Mouse (Mus musculus): ENCODE data around the gene Mpv17. TPM values are rescaled to one million over a fixed set of nuclear protein-coding genes. Genes with fewer than 3 reads are reported as not detected.

Gene Mpv17
- 87.6 and 91.5 TPM in 2 replicates for polyA plus RNA-seq (2015; fragmentation: Nextera tagmentation; extraction: Ambion mirVana)

GRCm38 (mm10) chr5:31154152-31154553, at the start of gene Mpv17:
Gene Mpv17 (minus strand): TSS chr5:31154251.
- Histone ChIP-seq H3K9me3 (replicated peaks; ENCODE audit: control insufficient read depth, low read length) (no peaks in the 10 kb centered on the region), H3K36me3 (ENCODE audit: control insufficient read depth, insufficient read depth) (peaks cover 26% of the 10 kb centered on the region), H3K4me3 (ENCODE audit: low read length) (peak within 1 kb of the TSS; percentile 78), H3K27ac (ENCODE audit: low read length) (peak within 1 kb of the TSS; percentile 66), H3K9ac (ENCODE audit: low read length) (peak within 1 kb of the TSS; percentile 87), H3K4me2 (ENCODE audit: low read depth, low read length) (peak within 1 kb of the TSS; percentile 74), H3K4me1 (ENCODE audit: control insufficient read depth, insufficient read depth, low read length) (peaks cover 13% of the 10 kb centered on the region), H3K27me3 (ENCODE audit: control insufficient read depth, insufficient read depth, low read length) (no peaks in the 10 kb centered on the region)
- under 1% methylated on average over 19 of the region's 19 CpGs for WGBS
- peak; percentile 91 for ATAC-seq (replicated peaks; ENCODE audit: extremely low read depth, insufficient read depth, low FRiP score)

GRCm38 (mm10) chr5:31202933-31203332, 48.9 kb upstream of the Mpv17 start:
- peaks cover 4% of the 10 kb centered on the region for H3K9me3 ChIP-seq (replicated peaks; ENCODE audit: control insufficient read depth, low read length)
- H3K4me2 ChIP-seq (ENCODE audit: low read depth, low read length), result peak overlapping the region; percentile 88
- peak overlapping the region; percentile 72 for H3K4me3 ChIP-seq (ENCODE audit: low read length)
- H3K36me3 ChIP-seq (ENCODE audit: control insufficient read depth, insufficient read depth), result peaks cover 72% of the 10 kb centered on the region
- peak overlapping the region; percentile 82; the same call in 1 of the 2 replicates for H3K9ac ChIP-seq (ENCODE audit: low read length)
- ATAC-seq (replicated peaks; ENCODE audit: extremely low read depth, insufficient read depth, low FRiP score), result no peak
- H3K27me3 ChIP-seq (ENCODE audit: control insufficient read depth, insufficient read depth, low read length), result no peaks in the 10 kb centered on the region
- H3K4me1 ChIP-seq (ENCODE audit: control insufficient read depth, insufficient read depth, low read length), result peaks cover 14% of the 10 kb centered on the region
- peak overlapping the region; percentile 85 for H3K27ac ChIP-seq (ENCODE audit: low read length)
- 81% methylated on average over 7 of the region's 7 CpGs for WGBS

DNA sequence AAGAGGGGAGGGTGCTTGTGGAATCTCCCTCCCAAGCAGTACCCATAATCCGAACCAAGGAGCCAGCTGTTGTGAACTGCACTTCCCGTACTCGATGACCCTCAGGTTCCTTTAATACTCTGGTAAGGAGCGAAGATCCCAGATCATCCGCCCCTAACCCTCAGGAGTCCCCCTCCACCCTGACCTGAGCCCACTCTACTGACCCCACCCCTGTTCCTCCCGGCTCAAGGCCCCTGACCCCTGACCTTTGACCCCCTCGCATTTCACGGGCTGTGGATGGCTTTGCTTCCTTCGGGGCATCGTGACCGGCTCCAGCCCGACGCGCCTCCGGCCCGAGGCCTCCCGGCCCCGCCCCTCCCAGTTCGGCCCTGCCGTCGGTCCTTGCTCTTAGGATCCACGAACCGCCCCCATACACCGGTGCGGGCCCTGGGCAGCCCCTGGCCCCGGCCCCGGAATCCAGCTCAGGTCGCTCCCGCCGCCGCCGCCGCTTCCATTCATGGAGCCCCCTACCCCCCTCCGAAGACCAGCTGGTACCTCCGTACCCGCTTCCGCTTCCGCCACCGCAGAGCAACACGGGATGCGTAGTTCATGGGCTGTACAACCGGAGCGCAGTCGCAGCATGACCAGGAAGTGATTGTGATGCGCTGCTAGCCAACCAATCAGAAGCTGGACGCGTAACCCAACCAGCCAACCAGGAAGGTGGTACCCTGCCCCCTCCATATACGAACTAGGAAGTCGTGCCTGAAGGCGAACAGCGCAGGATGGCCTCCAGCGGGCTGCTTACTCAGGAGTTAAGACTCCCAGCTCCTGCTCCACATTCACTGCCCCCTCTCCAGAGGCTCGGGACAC, 47.9 kb upstream of the Mpv17 start, which contains the start of gene Zfp513:
TSS of gene Zfp513 (minus strand) at position 562 of the 849 bp plus-strand sequence.
- Histone ChIP-seq H3K9ac (ENCODE audit: low read length) (peak within 1 kb of the TSS; percentile 83), H3K4me1 (ENCODE audit: control insufficient read depth, insufficient read depth, low read length) (peaks cover 14% of the 10 kb centered on the region), H3K27me3 (ENCODE audit: control insufficient read depth, insufficient read depth, low read length) (no peaks in the 10 kb centered on the region), H3K4me2 (ENCODE audit: low read depth, low read length) (peak within 1 kb of the TSS; percentile 88), H3K27ac (ENCODE audit: low read length) (peak within 1 kb of the TSS; percentile 85), H3K9me3 (replicated peaks; ENCODE audit: control insufficient read depth, low read length) (peaks cover 4% of the 10 kb centered on the region), H3K36me3 (ENCODE audit: control insufficient read depth, insufficient read depth) (peaks cover 71% of the 10 kb centered on the region), H3K4me3 (ENCODE audit: low read length) (peak within 1 kb of the TSS; percentile 72)
- under 1% methylated on average over 53 of the region's 53 CpGs for WGBS
- ATAC-seq (replicated peaks; ENCODE audit: extremely low read depth, insufficient read depth, low FRiP score), result peak; percentile 97

DNA sequence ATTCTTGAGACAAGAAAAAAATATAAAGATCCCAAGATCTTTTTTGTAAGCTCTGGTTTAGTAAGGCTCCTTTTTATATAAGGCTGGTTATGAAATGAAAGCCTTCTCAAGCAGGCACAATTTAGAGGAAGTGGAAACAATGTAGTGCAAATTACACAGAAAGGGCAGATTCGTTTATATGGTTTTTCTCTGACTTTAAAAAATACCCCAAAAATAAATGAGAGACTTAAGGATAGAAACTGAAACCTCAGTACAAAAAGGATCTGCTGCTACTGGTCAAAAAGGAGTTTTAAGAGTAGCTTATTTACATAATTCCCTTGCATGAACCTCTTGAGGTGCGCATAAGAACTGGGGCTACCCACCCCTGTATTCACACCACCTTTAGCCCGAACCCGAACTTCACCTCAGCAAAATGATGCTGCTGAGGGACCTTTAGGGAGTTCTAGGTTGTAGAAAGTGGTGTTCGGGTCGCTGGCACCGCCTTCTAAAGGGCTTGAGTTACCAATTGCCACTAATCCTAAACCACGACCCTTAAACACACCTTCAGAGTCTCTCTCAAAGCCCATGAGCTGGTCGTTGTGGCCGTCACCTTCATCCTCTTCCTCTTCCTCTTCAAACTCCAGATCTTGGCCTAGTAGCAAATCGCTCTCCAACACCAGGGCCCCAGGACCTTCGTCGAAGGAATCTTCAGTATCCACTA, 47.1 kb upstream of the Mpv17 start:
- H3K4me2 ChIP-seq (ENCODE audit: low read depth, low read length), result peak overlapping the region; percentile 78
- H3K4me1 ChIP-seq (ENCODE audit: control insufficient read depth, insufficient read depth, low read length), result peaks cover 14% of the 10 kb centered on the region
- H3K27me3 ChIP-seq (ENCODE audit: control insufficient read depth, insufficient read depth, low read length), result no peaks in the 10 kb centered on the region
- 11% methylated on average over 13 of the region's 13 CpGs for WGBS
- peaks cover 4% of the 10 kb centered on the region for H3K9me3 ChIP-seq (replicated peaks; ENCODE audit: control insufficient read depth, low read length)
- peaks cover 74% of the 10 kb centered on the region for H3K36me3 ChIP-seq (ENCODE audit: control insufficient read depth, insufficient read depth)
- peak overlapping the region; percentile 83 for H3K9ac ChIP-seq (ENCODE audit: low read length)
- H3K27ac ChIP-seq (ENCODE audit: low read length), result peak overlapping the region; percentile 62
- peak overlapping the region; percentile 72 for H3K4me3 ChIP-seq (ENCODE audit: low read length)
- ATAC-seq (replicated peaks; ENCODE audit: extremely low read depth, insufficient read depth, low FRiP score), result no peak

- Histone ChIP-seq H3K4me1 (ENCODE audit: control insufficient read depth, insufficient read depth, low read length) (peaks cover 14% of the 10 kb centered on the region), H3K9ac (ENCODE audit: low read length) (peak overlapping the region; percentile 7; the same call in 1 of the 2 replicates), H3K9me3 (replicated peaks; ENCODE audit: control insufficient read depth, low read length) (peaks cover 4% of the 10 kb centered on the region), H3K27ac (ENCODE audit: low read length) (no peak overlapping the region), H3K27me3 (ENCODE audit: control insufficient read depth, insufficient read depth, low read length) (no peaks in the 10 kb centered on the region), H3K36me3 (ENCODE audit: control insufficient read depth, insufficient read depth) (peaks cover 75% of the 10 kb centered on the region), H3K4me2 (ENCODE audit: low read depth, low read length) (peak overlapping the region; percentile 78; the same call in 1 of the 2 replicates), H3K4me3 (ENCODE audit: low read length) (no peak overlapping the region)
- no peak for ATAC-seq (replicated peaks; ENCODE audit: extremely low read depth, insufficient read depth, low FRiP score)
- WGBS, result 86% methylated on average over 27 of the region's 27 CpGs
These were observed 46.3 kb upstream of the Mpv17 start for GRCm38 (mm10) chr5:31200327-31200768.

GRCm38 (mm10) chr5:31199893-31200292, 45.8 kb upstream of the Mpv17 start:
- WGBS, result 76% methylated on average over 9 of the region's 9 CpGs
- peaks cover 75% of the 10 kb centered on the region for H3K36me3 ChIP-seq (ENCODE audit: control insufficient read depth, insufficient read depth)
- peaks cover 4% of the 10 kb centered on the region for H3K9me3 ChIP-seq (replicated peaks; ENCODE audit: control insufficient read depth, low read length)
- no peak overlapping the region for H3K9ac ChIP-seq (ENCODE audit: low read length)
- no peak overlapping the region for H3K4me2 ChIP-seq (ENCODE audit: low read depth, low read length)
- H3K4me3 ChIP-seq (ENCODE audit: low read length), result no peak overlapping the region
- peaks cover 14% of the 10 kb centered on the region for H3K4me1 ChIP-seq (ENCODE audit: control insufficient read depth, insufficient read depth, low read length)
- no peaks in the 10 kb centered on the region for H3K27me3 ChIP-seq (ENCODE audit: control insufficient read depth, insufficient read depth, low read length)
- no peak for ATAC-seq (replicated peaks; ENCODE audit: extremely low read depth, insufficient read depth, low FRiP score)
- no peak overlapping the region for H3K27ac ChIP-seq (ENCODE audit: low read length)

DNA sequence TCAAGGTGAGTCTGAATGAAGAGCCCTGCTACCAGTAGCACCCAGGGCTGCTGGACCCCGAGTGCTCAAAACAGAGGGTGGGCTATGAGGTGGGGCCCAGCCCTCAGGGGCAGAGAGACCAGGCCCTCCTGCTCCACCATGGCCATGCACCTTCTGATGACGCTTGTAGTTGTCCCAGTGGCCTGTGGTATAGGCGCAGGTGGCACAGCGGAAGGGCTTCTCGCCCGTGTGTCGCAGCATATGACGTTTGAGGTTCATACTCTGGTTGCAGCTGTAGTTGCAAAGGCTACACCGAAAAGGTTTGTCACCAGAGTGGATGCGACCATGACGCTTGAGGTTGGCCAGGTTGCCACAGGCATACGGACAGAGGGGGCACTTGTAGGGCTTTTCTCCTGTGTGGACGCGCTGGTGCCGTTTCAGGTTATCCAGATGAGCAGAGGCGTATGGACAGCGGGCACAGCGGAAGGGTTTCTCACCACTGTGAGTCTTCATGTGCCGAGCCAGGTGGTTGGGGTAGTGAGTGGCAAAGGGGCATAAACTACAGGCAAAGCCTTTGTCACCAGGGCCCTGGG, 45.4 kb upstream of the Mpv17 start:
- no peak for ATAC-seq (replicated peaks; ENCODE audit: extremely low read depth, insufficient read depth, low FRiP score)
- H3K36me3 ChIP-seq (ENCODE audit: control insufficient read depth, insufficient read depth), result peaks cover 70% of the 10 kb centered on the region
- H3K9me3 ChIP-seq (replicated peaks; ENCODE audit: control insufficient read depth, low read length), result peaks cover 4% of the 10 kb centered on the region
- H3K9ac ChIP-seq (ENCODE audit: low read length), result no peak overlapping the region
- H3K27ac ChIP-seq (ENCODE audit: low read length), result no peak overlapping the region
- H3K4me3 ChIP-seq (ENCODE audit: low read length), result no peak overlapping the region
- WGBS, result 90% methylated on average over 19 of the region's 19 CpGs
- no peak overlapping the region for H3K4me2 ChIP-seq (ENCODE audit: low read depth, low read length)
- peaks cover 15% of the 10 kb centered on the region for H3K4me1 ChIP-seq (ENCODE audit: control insufficient read depth, insufficient read depth, low read length)
- H3K27me3 ChIP-seq (ENCODE audit: control insufficient read depth, insufficient read depth, low read length), result no peaks in the 10 kb centered on the region

DNA sequence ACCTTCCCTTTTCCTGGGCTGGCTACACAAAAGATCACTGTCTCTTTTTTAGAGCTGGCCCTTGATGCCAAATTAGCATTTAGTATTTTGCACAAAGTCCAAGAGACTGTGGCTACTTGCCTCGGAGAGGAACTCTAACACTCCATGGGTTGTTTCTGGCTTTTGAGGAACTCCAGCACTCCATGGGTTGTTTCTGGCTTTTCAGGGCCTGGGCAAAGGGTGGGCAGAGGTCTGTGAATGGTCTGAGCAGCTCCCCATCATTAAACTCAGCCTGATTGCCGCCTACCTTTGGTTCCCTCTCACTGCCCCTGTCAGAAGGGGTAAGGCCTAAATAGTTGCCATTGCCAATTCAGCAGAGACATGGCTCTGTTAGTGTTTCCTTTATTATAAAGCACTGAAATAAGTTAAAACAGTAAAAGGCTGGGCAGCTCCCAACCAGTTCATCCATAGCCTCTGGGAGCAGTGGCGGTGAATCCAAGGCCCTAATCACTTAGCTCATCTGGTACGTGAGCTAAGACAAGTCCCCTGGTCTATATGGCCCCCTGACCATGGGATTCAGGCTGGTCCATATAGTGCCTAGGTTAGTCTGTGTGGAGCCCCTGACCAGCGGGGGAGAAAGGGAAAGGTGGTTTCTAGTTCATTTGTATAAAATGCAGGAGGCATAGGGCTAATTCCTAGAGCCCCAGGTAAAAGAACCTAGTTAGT, 44.7 kb upstream of the Mpv17 start:
- Histone ChIP-seq H3K4me1 (ENCODE audit: control insufficient read depth, insufficient read depth, low read length) (peaks cover 21% of the 10 kb centered on the region), H3K4me2 (ENCODE audit: low read depth, low read length) (no peak overlapping the region)
- 77% methylated on average over 5 of the region's 5 CpGs for WGBS

More for the DNA sequence above, 44.7 kb upstream of the Mpv17 start:
- ATAC-seq (replicated peaks; ENCODE audit: extremely low read depth, insufficient read depth, low FRiP score), result no peak
- Histone ChIP-seq H3K36me3 (ENCODE audit: control insufficient read depth, insufficient read depth) (peaks cover 63% of the 10 kb centered on the region), H3K27ac (ENCODE audit: low read length) (no peak overlapping the region), H3K4me3 (ENCODE audit: low read length) (no peak overlapping the region), H3K9ac (ENCODE audit: low read length) (no peak overlapping the region), H3K9me3 (replicated peaks; ENCODE audit: control insufficient read depth, low read length) (peaks cover 4% of the 10 kb centered on the region), H3K27me3 (ENCODE audit: control insufficient read depth, insufficient read depth, low read length) (no peaks in the 10 kb centered on the region)

Measured in heart, embryonic 16.5 days (tissue).